Mouse (Mus musculus) liver, adult 2 months (tissue): ENCODE data around the gene Numb. TPM values are rescaled to one million over a fixed set of nuclear protein-coding genes. Genes with fewer than 3 reads are reported as not detected.

Source experiments
- DNase-seq: peaks from one replicate; pipeline ENCODE4 v3.0.0-alpha.2; 2011; ENCODE audit warnings: low read depth, low spot score; ENCODE audit errors: extremely low read depth
- H3K27ac ChIP-seq: fragments of 200-500 bp; replicated peaks from 2 replicates; pipeline ENCODE4 v1.5.1; 2012; ENCODE audit warnings: low read depth, mild to moderate bottlenecking, control low read depth, inconsistent platforms, low read length; ENCODE audit not compliant: insufficient read depth
- H3K27me3 ChIP-seq: fragments of 200-500 bp; 2 replicates; pipeline ENCODE4 v1.6.1; 2012; ENCODE audit warnings: mild to moderate bottlenecking, moderate library complexity, low read length, inconsistent platforms; ENCODE audit not compliant: control insufficient read depth, insufficient read depth
- H3K36me3 ChIP-seq: fragments of 200-500 bp; 2 replicates; pipeline ENCODE4 v1.6.1; 2012; ENCODE audit warnings: low read length, inconsistent platforms; ENCODE audit not compliant: control insufficient read depth, insufficient read depth
- H3K4me1 ChIP-seq: fragments of 200-500 bp; 2 replicates; pipeline ENCODE4 v1.6.1; 2011; ENCODE audit warnings: low read length; ENCODE audit not compliant: control insufficient read depth, insufficient read depth
- H3K4me3 ChIP-seq: fragments of 200-500 bp; 2 replicates; pipeline ENCODE4 v1.5.1; 2011; ENCODE audit warnings: low read depth, mild to moderate bottlenecking, control low read depth, low read length, moderate library complexity; ENCODE audit not compliant: insufficient read depth
- H3K79me2 ChIP-seq: fragments of 200-500 bp; 2 replicates; pipeline ENCODE4 v1.6.1; 2012; ENCODE audit warnings: inconsistent platforms, mild to moderate bottlenecking, low read length, moderate library complexity; ENCODE audit not compliant: control insufficient read depth, insufficient read depth
- H3K9ac ChIP-seq: fragments of 200-500 bp; 2 replicates; pipeline ENCODE4 v1.6.1; 2012; ENCODE audit warnings: low read depth, mild to moderate bottlenecking, control low read depth, inconsistent platforms, low read length
- CTCF ChIP-seq: fragments of 200-500 bp; IDR thresholded peaks from 2 replicates; pipeline ENCODE4 v1.5.1; 2011; ENCODE audit warnings: low read depth, low read length, control low read depth
- POLR2A ChIP-seq: fragments of 200-500 bp; IDR thresholded peaks from 2 replicates; pipeline ENCODE4 v1.6.1; 2011; ENCODE audit warnings: low read length, control low read depth; ENCODE audit not compliant: insufficient read depth; ENCODE audit errors: extremely low read depth
- WGBS: fragments of 180-500 bp; shearing (Covaris S2); methylation state at CpG from one replicate; pipeline ENCODE4 v1.1.7; 2018; 5-methylcytosine and 5-hydroxymethylcytosine counted together
- polyA plus RNA-seq: library from polyadenylated mRNA; depleted of rRNA; stranded (reverse); fragments of >200 nt; gene quantifications from 2 replicates; pipeline ENCODE4 v1.2.3, GENCODE M21; 2012
- total RNA-seq: library from RNA; depleted of rRNA; stranded (reverse); fragments of >200 nt; gene quantifications from 2 replicates; pipeline ENCODE4 v1.2.3, GENCODE M21; 2014

Gene Numb
- total and polyA plus RNA-seq, 2 experiments = 20.2 to 46.7 TPM

DNA sequence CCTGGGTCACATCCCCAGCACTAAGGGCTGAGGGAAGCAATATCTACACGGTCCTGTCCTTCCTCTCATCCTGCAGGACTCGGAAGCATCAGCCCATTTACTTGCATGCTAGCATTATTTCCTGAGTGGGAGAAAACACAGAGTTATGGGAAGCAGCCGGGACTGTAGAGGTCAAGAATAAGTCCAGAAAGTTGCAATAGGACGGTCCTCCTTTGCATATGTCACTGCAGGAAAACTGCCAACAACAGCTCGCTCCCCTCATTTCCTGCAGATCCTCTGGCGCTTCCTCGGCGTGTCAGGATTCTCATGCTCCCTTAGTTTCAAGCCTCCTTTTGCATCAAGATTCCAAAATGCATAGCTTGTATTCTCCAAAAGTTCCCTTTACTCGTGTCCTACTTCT, 4.8 kb downstream of the Numb start:
- no peak for DNase-seq
- 71% methylated on average over 9 of the region's 9 CpGs for WGBS
- no peak overlapping the region for H3K4me3 ChIP-seq
- H3K27me3 ChIP-seq = no peaks in the 10 kb centered on the region
- H3K36me3 ChIP-seq = peaks cover 8% of the 10 kb centered on the region
- H3K27ac ChIP-seq = no peak overlapping the region
- no peak overlapping the region for H3K9ac ChIP-seq
- TF ChIP-seq CTCF = no peak
- peaks cover 23% of the 10 kb centered on the region for H3K79me2 ChIP-seq
- H3K4me1 ChIP-seq = peaks cover 23% of the 10 kb centered on the region

DNA sequence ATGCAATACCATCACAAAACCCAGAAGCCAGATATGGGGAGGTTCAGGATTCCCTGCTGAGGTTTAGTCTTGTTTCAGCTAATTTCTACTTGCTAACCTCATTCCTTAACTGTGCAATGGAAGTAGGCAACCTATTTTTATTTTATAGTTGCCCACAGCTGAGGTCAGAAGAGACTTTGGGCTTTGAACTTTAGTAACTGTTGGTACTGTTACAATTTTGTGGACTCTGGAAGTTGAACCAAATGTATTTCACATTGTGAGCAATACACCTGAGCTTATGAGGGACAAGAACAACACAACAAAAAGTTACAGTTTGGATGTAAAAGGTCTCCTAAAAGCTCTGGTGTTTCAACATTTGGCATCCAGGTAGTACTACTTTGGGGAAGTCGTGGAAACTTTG, 6.9 kb downstream of the Numb start:
- peaks cover 28% of the 10 kb centered on the region for H3K4me1 ChIP-seq
- TF ChIP-seq POLR2A (no peak), CTCF (no peak)
- 15% methylated on average over 1 of the region's 1 CpGs for WGBS

DNA sequence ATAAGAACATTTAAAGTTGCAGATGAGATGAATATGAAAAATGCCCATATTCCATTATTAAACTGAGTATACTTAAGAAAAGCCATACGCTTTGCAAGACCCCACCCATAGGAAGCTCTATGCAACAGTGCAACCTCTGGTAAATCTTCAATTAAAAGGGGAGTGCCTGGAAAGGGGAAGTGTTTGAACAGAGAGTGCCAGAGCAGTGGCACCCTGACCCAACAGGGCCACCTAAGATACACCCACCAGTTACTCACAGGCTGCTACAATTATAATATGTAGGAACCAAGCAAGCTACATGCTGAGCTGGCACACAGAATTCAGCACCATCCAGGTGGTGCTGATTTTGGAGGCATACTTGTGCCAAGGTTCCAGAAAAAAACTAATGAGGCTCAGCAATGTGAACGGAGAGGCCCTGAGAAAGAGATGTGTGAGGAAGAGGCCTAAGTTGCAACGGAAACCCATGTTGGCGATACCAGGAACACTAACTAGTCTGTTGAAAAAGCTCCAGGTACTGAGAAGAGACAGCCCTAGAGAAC, 7.5 kb downstream of the Numb start:
- WGBS = 26% methylated on average over 4 of the region's 4 CpGs
- Histone ChIP-seq H3K4me1 (peaks cover 24% of the 10 kb centered on the region), H3K9ac (no peak overlapping the region), H3K79me2 (peaks cover 21% of the 10 kb centered on the region), H3K27ac (peak overlapping the region; percentile 84), H3K27me3 (no peaks in the 10 kb centered on the region), H3K4me3 (no peak overlapping the region), H3K36me3 (peaks cover 9% of the 10 kb centered on the region)
- no peak for DNase-seq
- TF ChIP-seq CTCF (no peak), POLR2A (no peak)

More for the DNA sequence above, 6.9 kb downstream of the Numb start:
- Histone ChIP-seq H3K27me3 (no peaks in the 10 kb centered on the region), H3K36me3 (peaks cover 9% of the 10 kb centered on the region), H3K4me3 (no peak overlapping the region), H3K79me2 (peaks cover 21% of the 10 kb centered on the region), H3K9ac (peak overlapping the region; percentile 46; the same call in 1 of the 2 replicates), H3K27ac (peak overlapping the region; percentile 93)
- peak; percentile 91 for DNase-seq

DNA sequence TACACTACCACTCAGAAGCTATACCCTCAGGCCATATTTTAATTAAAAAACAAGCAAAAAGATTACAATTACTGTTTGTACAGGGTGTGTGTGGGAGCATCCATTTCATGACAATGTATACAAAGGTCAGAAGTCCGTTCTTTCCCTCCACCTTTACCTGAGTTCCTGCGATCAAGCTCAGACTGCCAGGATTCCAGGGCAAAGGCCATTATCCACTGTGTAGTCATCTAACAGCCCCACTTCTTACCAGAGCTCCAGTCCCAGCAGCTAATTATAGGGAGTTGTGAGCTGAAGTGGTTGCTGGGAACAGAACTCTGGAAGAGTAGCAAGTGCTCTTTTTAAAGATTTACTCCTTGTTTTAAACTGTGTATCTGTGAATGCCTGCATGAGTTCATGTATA, 11.3 kb downstream of the Numb start:
- no peaks in the 10 kb centered on the region for H3K27me3 ChIP-seq
- peaks cover 10% of the 10 kb centered on the region; the same call in 1 of the 2 replicates for H3K36me3 ChIP-seq
- H3K9ac ChIP-seq = no peak overlapping the region
- 17% methylated on average over 2 of the region's 2 CpGs for WGBS
- no peak overlapping the region for H3K4me3 ChIP-seq
- TF ChIP-seq CTCF (no peak), POLR2A (no peak)
- peaks cover 37% of the 10 kb centered on the region for H3K79me2 ChIP-seq
- peaks cover 23% of the 10 kb centered on the region for H3K4me1 ChIP-seq
- peak; percentile 80 for DNase-seq
- H3K27ac ChIP-seq = peak overlapping the region; percentile 46

DNA sequence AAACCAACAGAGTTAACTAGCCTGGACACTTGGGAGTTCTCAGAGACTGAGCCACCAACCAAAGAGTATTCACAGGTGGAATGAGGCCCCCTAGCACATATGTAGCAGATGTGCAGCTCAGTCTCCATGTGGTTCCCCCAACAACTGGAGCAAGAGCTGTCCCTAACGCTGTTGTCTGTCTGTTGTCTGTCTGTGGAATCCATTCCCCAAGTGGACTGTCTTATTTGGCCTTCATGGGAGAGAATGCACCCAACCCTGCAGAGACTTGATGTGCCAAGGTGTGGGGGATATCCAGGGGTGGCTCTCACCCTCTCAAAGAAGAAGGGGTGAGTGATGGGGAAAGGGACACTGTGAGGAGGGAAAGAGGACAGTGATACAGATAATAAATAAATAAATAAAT, 28.8 kb downstream of the Numb start:
- Histone ChIP-seq H3K36me3 (peaks cover 12% of the 10 kb centered on the region; the same call in 1 of the 2 replicates), H3K27ac (no peak overlapping the region), H3K4me1 (no peaks in the 10 kb centered on the region; the same call in 1 of the 2 replicates), H3K9ac (no peak overlapping the region), H3K4me3 (no peak overlapping the region), H3K79me2 (peaks cover 43% of the 10 kb centered on the region), H3K27me3 (no peaks in the 10 kb centered on the region)
- 100% methylated on average over 1 of the region's 1 CpGs for WGBS
- no peak for DNase-seq
- TF ChIP-seq CTCF (no peak), POLR2A (no peak)

DNA sequence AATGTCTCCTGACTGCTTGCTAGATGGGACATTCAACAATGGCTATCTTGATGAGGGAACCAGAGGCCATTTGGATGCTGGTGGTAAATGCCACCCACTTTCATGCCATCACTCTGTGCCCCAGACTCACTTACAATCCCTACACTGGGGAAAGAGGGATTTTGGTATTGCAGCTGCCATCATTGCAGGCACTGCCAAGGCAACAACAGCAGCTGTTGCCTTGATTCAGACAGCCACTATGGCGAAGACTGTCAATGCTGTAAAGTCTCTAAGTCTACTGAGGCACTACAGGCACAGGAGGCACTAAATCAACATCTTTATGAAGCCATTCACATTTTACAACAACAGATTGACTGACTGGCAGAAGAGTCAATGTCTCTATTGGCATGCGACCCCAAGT, 30.5 kb downstream of the Numb start:
- no peaks in the 10 kb centered on the region for H3K27me3 ChIP-seq
- no peak overlapping the region for H3K27ac ChIP-seq
- H3K4me1 ChIP-seq = peaks cover 8% of the 10 kb centered on the region
- peaks cover 48% of the 10 kb centered on the region for H3K79me2 ChIP-seq
- no peak for DNase-seq
- TF ChIP-seq CTCF (no peak), POLR2A (no peak)
- no peak overlapping the region for H3K4me3 ChIP-seq
- no peak overlapping the region for H3K9ac ChIP-seq
- H3K36me3 ChIP-seq = peaks cover 12% of the 10 kb centered on the region; the same call in 1 of the 2 replicates
- WGBS = 97% methylated on average over 2 of the region's 2 CpGs
